Comparison of ENCODE assay signal across 15 mouse cellular contexts in the genomic region with DNA sequence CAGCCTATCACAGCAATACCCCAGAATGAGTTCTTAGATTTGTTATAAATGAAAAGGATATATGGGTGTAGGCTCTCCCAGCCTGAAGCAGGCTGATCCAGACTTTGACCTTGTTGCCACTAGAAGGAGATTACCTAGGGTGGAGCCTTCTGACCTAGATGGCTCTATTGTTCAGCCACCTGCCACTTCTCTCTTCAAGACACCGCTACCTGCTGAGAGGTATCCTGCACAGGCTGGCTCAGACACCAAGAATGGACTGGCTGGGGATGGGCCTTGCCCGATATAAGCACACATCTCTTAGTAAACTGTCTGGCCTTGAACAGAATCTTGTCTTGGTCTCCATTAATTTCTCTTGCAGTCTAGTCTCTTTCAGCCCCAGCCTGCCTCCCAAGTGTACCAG.
"Had no signal": no experiment of that assay in that cellular context is flagged by ENCODE, and none has a peak within 500 bp of the region (broad histone marks: within the 10 kb centered on the region; RNA-seq: fewer than 3 reads in every experiment).

No protein-coding gene starts in this region.

- H3K4me3 ChIP-seq: lung, embryonic 15.5 days; megakaryocyte, embryonic 14.5 days; midbrain, embryonic 13.5 days; midbrain, embryonic 15.5 days; neural tube, embryonic 12.5 days; stomach, embryonic 15.5 days had no signal

- DNase-seq: lung, adult 2 months; lung, postnatal 14 days; lung, postnatal 36 days; right cerebral cortex, postnatal 14 days; thymus, adult 2 months; thymus, postnatal 25 days; thymus, postnatal 4 days had no signal

- H3K36me3 ChIP-seq: lung, embryonic 15.5 days; midbrain, embryonic 13.5 days; midbrain, embryonic 15.5 days; neural tube, embryonic 12.5 days; stomach, embryonic 15.5 days had no signal

- H3K27ac ChIP-seq: lung, embryonic 15.5 days; macrophage; midbrain, embryonic 13.5 days; midbrain, embryonic 15.5 days; neural tube, embryonic 12.5 days; stomach, embryonic 15.5 days; stomach, postnatal 0 days had no signal

- H3K9ac ChIP-seq: lung, embryonic 15.5 days; midbrain, embryonic 13.5 days; midbrain, embryonic 15.5 days; neural tube, embryonic 12.5 days; stomach, embryonic 15.5 days had no signal

- H3K4me1 ChIP-seq: lung, embryonic 15.5 days; megakaryocyte, embryonic 14.5 days; midbrain, embryonic 13.5 days; midbrain, embryonic 15.5 days; neural tube, embryonic 12.5 days; stomach, embryonic 15.5 days had no signal

- H3K27me3 ChIP-seq: lung, embryonic 15.5 days; megakaryocyte, embryonic 14.5 days; neural tube, embryonic 12.5 days; stomach, embryonic 15.5 days had no signal

- H3K9me3 ChIP-seq: lung, embryonic 15.5 days; megakaryocyte, embryonic 14.5 days; midbrain, embryonic 15.5 days; neural tube, embryonic 12.5 days; stomach, embryonic 15.5 days had no signal
